Mouse (Mus musculus): Measurements from ENCODE around the gene Itih1.
A peak's percentile ranks its signal among the peaks of the same experiment; 100 is the strongest.

The Itih1 gene

DNA sequence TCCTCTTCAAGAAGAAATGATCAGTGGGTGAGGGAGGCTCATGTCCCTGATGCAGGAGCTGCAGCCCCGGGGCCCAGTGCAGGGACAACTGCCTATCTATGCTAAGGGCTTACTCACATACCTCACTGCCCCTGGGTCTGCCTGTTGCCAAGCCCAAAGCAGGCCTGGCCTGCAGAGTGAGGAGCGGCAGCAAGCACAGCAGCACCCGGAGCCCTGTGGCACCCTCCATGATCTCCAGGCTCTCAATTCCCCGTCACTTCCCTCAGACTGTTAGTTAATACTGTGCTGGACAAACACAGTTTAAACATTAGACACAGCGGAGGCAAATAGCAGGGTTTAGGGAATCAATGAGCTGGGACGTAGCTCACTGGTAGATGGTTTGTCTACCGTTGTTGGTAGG, at the start of gene Itih1:
Itih1 (minus strand) TSS at position 252 of the 400 bp plus-strand sequence.
- no peak for DNase-seq

DNA sequence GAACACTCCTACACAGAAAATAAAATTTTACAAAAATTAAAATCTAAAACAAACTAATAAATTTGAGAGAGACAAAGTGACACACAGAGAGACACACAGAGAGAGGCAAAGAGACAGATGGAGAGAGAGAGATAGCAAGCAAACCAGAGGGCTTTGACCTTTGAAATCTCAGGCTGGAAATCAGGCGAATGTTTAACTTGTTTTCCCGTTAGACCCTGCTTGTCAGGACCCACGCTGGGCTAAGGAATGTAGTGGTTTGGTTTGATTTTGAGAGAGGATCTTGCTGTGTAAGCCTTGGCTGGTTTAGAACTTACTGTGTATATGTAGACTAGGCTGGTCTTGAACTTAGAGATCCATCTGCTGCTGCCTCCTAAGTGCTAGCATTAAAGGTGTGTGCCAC, 33.1 kb upstream of the Itih1 start:
- DNase-seq, result no peak

DNA sequence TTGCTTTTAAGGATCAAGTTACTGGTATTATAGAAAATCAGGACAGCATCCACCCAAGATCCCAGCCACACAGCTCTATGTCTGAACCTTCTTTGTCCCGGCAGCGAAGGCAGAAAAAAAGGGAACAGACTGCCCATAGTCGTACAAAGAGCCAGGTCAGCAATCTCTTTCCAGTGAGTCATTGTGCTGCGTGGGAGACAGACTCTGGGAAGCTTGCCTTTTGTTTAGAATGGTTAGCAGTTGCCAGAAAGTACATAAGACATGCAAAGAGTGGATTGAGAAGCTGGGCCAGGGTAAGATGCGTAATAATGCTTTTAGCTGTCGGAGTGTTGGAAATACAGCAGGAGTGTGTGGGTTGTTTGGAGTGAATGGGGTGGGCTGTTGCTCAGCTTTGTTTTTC, 31.1 kb upstream of the Itih1 start:
- no peak for DNase-seq

DNA sequence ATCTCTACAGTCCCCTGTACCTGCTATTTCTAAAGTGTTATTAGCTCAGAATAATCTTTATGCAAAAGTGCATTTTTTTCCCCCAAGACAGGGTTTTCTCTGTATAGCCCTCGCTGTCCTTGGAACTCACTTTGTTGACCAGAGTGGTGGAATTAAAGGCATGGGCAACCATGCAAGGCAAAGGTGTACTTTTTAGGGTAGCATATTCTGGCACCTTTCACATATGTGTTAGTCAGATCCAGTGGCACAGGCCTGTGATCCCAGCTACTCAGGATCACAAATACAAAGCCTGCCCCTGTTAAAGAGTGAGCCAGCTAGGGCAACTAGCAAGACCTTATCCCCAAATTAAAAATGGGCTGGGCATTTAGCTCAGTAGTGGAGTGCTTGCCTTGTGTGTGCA, 17.3 kb upstream of the Itih1 start:
- no peak for DNase-seq

DNA sequence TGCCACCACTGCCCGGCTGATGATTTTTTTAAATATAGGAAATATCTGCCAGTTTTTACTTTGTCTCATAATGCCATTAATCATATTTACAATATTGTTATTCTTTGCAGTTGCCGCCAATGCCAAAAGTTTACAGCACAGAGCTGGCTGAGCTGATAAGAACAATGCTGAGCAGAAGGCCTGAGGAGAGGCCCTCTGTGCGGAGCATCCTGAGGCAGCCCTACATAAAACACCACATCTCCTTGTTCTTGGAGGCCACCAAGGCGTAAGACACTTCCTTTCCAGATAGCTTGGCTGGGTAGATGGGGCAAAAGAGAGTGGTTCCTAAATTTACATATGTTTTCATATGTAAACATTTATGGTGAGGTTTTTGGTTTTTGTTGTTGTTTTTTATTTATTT, 15.9 kb upstream of the Itih1 start:
- no peak for DNase-seq

DNA sequence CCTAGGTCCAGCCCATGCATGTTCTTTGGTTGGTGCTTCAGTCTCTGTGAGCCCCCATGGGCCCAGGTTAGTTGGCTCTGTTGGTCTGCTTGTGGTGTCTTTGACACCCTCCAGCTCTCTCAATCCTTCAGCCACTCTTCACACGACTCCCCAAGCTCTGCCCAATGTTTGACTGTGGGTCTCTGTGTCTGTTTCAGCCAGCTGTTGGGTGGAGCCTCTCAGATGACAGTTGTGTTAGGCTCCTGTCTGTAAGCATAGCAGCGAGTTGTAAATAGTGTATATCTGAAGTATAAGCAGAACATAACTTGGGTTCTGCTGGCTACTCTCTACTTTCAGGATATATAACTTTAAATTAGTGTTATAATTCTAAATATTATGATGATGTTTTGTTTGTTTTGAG, 15.4 kb upstream of the Itih1 start:
- DNase-seq, result no peak

DNA sequence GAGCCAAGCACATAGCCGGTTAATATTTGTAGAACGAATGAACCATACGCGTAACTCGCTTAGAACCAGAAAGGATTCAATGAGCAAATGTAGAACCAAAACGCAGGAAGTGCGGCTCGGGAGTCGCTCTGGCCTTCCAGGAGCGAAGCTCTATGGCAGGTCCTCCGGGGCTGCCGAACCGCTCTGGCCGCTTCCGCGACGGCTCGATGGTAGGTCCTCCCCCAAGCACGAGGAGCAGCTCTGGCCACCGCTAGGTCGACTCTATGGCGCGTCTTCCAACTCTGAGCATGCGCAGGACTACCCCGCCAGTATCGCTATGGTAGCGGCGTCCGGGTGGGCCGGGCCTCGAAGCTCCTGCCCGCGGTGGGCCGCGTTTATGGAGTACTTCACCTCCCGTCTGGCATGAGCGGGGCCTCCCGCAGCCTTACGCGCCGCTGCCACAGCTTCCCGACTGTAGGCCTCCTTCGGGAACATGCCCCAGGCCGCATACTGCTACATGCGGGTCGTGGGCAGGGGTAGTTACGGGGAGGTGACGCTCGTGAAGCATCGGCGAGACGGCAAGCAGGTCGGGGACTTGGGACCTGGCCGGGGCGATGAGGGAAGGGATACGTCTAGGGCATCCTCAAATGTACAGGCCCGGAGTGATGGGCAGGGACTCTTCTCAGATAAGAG, 8.2 kb upstream of the Itih1 start, which contains the start of gene Nek4:
Nek4 (plus strand) TSS at position 224 of the 672 bp plus-strand sequence.
- peak; percentile 96 for DNase-seq

DNA sequence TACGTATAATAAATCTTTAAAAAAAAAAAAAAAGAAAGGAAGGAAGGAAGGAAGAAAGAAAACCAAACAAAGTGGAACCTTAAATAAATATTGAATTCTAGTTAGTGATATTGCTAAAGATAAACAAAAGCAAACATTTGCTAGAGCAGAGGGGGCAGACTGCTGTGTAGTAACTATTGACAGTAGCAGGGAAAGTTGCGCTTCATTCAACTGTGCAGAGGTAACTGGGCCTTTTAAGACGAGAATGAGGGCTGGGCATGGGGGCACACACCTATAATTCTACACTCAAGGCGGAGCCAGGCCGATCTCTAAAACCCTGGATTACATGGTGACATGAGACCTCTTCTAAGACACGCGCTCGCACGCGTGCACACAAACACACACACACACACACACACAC, 6.9 kb upstream of the Itih1 start:
- no peak for DNase-seq

DNA sequence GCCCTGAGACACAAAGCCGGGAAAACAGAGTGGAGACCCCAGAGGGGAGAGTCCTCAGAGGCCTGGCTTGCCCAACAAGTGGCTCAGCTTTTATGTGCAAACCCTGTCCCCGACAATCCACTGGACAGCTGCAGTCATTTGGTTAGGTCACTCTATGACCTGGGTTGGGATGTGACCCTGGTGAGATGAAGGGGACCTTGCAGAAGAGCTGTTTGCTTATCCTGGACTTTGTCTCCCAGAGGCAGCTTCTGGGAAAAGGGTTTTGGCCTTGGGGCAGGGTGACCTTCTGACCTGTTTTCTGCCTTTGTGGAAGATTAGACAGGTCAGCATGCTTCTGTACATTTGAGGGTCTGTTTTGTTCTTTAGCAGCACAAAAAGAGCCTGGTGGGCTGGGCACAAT, 1.7 kb upstream of the Itih1 start:
- DNase-seq, result no peak

DNA sequence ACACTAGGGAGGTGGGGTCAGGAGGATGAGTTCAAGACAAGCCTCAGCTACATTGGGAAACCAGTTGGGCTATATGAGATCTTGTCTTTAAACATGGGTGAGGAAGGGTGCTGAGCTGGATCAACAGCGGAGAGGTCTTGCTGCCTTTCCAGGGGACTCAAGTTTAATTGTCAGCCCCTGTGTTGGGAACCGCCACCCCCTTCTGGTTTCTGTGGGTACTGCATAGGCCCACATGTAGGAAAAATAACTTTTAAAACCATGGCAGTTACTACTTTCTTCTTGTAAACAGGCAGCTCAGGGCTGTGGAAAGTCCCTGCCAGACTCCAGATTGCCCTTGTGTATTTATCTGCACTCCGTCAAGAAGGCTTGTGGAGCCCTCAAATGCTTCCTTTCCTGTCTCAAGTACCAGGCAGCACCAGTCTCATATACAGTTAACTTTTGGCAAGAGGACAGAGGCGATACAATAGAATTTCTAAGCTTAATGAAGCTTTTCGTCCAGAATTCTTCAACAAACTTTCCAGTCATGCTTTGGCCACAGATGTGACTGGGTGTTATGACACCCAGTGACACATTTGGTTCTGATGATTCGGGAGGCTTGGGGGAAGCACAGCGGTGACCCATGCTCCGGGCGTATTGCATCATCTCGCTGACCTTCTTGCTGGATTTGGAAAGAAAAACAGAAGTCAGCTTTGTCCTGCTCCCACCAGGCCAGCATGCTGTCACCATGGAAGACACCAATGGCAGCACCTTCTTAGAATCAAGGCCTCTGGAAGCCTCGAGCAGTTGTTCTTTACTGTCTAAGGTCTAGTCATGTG, 978 bp upstream of the Itih1 start:
- peak; percentile 72 for DNase-seq

DNA sequence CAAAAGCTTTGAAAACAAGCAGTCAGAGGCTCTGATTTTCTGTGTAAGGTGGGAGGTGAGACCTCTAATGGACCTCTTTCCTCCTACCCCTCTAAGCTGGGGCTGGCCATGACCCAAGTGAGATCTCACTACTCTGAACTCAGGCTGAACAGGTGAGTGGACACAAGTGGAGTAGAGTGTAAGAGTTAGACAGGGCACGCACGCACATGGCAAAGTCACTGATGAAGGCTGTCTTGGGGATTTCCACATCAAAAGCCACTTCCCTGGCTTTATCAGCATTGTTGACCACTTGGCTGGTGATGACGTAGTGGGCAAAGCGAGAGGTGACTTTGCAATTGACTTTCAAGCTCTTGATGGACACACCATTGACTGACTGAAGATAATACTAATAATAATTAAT, 835 bp downstream of the Itih1 start:
- no peak for DNase-seq

DNA sequence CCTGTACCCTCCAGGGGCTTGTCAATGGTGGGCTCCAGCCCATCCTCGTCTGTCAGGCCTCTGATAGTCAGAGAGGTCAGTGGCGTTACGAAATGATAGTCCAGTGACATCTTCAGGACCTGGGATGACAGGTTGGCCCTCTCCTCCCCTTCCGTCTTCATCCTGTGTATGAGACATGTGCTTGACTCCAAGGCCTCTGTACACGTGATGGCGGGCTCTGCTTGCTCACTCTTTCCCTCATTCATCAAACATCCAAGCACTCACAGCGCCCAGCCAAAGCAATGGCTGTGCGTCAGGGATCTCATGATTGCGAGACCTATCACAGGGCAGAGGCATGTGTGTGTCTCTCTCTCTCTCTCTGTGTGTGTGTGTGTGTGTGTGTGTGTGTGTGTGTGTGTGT, 9.7 kb downstream of the Itih1 start:
- DNase-seq, result no peak

DNA sequence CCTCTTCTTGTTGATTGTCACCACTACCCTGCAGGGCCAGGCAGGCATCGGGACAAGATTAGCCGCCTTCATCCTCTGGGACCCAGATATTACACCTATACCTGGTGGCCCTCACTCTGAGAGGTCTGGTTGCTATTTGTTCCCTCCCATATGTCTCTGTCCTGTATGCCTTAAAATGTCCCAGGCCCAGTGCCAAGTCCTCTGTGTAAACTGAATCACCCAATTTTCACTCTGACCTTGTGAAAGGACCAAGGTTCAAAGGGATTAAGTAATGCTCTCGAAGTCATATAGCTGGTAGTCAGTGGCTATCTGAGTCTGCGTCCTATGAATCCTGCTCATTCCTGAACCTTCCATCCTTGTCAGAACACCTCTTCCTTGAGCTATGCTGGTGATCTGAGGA, 12.7 kb downstream of the Itih1 start:
- DNase-seq, result no peak

DNA sequence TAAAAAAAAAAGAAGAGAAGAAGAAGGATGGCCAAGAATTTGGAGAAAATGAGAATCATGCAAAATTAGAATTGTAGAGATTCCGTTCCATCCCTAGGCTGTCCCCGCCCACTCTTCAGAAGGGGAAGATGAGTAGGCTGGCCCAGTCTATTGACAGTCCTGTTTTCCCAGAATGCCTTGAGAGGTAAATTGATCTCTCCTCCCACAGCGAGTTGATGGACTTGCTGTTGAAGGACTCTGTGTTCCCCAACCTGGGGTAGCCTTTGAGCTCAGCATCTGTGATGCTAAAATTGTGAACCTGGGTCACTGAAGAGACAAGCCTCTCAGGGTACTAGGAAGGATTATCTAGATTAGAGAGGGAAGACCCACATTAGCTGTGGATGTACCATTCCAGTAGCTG, 17.6 kb downstream of the Itih1 start:
- DNase-seq, result no peak

DNA sequence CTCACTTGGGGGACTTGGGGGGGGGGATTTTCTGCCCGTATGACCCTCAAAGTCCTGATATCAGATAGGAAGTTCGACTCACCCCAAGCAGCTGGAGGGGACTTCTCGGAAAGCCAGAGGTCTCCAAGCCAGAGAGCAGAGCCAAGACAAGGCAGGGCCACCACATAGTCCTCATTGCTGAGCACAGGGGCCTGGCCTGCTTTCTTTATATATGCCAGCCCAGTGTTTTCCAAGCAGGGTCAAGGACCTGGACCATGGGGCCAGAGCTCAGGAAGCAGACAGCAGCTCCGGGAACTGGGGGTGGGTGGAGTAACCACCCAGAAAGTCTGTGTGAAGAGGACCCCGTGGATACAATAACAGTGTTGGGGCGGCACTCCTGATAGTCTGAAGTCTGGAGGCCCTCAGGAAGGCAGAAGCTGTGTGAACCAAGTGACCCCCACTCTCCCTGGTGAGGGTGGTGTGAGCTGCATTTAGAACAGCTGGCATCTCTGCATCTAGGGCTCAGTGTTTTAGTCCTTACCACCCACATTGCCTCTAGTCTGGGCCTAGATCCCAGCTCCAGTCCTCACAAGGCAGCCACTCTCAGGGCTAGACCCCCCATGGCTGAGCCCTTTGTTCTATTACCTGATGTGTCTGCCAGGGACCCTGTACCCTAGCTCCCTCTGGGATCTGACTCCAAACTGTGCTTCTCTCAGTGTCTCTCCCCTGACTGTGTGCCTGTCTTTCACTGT, 19.5 kb downstream of the Itih1 start, which contains the start of gene Itih3:
Itih3 (minus strand) TSS at position 386 of the 731 bp plus-strand sequence.
- DNase-seq, result no peak

DNA sequence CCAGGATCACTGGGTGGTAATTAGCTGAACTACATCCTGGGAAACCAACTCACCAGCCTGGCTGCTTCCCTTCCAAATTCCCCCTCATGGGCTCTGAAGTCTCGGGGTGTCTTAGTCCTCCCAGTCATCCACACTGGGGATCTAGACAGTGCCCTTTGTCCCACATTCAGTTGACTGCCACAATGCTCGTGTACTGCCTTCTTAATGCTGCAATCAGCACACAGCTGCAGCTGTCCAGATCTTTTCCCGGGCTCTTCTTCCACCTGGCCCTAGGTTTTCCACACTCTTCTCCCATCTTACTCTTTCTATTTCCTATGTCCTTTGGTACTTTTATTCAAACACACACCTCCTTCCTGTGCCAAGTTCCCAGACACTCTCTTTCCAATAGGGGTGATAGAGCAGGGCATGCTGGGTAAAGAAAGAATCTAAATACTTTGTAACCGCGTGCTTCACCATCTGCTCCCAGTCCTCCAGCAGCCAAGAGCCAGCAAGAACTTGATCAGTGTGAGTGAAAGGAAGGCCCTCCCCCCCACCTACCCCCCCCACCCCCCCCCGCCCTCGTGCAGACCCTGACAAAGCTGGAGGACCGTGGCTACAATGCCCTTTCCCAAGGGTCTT, 20.9 kb downstream of the Itih1 start:
- no peak for DNase-seq

DNA sequence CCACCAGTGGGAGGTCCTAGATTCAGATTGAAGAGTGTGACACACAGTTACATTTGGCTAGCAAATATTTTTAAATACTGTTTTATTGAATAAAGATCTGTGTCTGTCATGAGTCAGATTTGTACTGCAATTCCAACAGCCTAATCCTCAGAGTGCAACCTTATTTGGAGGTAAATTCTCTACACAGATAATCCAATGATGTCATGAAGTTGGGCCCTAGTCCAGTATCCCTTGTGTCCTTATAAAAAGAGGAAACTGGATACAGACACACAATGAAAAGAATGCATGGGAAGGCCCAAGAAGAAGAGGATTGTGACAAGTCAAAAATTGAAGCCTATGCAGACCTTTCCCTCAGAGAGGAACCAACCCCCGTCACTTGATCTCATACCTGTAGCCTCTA, 26.6 kb downstream of the Itih1 start:
- no peak for DNase-seq

DNA sequence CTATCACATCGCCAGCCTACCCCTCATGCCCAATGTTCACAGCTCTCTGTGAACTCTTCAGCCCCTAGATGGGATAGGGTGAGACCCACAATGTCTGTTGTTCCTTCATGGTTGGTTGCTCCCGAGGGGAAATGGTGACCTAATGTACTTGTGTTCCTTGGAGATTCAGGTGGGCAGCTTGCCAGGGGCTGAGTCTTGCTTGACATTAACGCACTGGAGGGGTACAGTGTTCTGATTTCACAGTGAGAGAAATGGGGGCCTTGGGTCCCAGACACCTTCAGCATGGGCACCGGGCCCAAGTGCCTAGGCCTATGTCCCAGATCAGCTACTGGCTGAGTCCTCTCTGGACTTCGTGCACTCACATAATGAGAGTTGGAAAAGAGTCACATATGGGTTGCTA, 29.7 kb downstream of the Itih1 start:
- no peak for DNase-seq

DNA sequence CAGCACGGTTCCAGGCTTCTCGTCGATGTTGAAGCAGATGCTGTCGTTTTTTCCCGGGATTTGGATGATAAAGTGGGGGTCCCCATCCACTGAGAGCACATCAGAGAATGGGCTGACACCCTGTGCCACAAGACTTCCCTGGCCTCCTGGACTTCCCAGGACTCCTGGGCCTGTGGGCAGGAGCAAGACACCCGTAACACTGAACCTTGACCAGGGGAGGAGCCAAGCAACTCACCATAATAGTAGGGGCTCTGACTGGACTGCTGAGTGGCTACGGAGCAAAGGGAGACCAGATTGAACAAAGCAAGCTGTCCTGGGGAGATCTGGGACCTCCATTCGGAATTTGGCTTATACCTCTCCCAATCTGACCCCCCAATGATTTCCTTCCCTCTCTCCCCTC, 30.4 kb downstream of the Itih1 start:
- no peak for DNase-seq

DNA sequence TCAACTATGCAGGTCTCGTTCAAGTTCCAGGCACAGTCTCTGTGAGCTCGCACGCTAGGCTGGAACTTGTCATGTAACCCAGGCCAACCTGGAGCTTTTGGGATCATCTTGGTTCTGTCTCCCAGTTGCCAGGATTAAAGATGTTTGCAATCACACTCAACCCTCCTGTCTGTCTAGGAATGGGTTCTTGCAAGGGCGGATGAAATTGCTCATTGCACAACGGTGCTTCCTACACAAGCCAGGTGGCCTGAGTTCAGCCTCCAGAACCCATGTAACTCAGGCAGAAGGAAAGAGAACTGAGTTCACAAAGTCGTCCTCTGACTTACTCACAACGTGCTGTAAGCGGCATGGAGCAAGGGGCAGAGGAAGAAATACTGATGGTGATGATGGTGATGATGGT, 31.9 kb downstream of the Itih1 start:
- DNase-seq, result no peak

DNA sequence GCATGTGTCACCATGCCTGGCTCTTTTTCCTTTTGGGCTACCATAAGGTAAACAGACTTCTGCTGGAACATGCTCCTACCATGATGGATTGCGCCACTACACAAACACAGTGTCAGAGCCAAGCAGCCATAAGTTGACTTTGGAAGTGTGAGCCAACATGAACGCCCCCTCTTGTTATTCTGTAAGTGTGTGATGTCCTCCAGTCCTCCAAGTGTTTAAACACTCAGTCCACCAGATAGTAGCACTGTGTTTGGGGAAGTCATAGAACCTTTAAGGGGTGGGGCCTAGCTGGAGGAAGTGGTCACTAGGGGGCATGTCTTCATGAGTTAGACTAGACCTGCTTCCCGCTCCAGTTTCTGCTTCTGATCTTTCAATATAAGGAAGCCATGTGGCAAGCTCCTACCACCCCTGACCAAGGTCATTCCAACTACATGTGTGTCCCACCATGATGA, 35.2 kb downstream of the Itih1 start:
- no peak for DNase-seq

DNA sequence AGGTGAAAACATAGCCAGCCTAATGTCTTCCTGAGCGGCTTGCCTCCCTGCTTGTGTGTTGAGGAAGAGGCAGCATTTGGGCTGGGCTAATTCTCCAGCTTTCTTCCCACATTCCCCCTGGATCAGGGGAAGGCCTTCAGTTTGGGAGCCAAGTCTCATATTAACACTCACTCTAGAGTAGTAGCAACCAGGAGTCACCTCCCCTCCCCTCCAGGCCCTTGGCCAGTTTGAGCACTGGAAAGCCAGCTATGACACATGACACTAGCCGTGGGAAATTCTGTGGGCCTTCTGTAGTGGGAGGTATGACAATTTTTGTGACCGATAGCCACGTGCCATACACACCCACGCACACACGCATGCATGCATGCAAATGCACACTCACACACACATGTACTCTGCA, 37.1 kb downstream of the Itih1 start:
- no peak for DNase-seq

DNA sequence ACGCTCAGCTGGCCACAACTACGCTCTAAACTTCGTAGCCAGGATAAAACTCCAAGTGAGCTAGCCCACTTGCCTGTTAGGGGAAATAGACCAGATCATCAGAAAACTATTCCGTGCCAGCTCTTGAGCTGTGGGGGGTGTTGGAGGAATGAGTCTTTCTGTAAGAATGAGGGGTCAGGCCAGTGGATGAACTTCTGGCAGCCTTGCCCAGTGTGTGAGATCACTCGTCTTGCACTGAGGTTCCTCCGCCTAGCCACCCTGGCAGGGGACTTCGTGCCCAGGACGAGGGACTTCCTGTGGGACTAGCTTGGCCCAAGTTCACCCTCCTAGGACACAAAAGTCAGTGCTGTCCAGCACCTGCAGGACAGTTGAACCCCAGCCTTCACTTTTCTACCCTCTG, 38.8 kb downstream of the Itih1 start:
- no peak for DNase-seq
